Mouse (Mus musculus): Measurements from ENCODE around the gene Chchd10. TPM values are rescaled to one million over a fixed set of nuclear protein-coding genes. Genes with fewer than 3 reads are reported as not detected.

Chchd10 gene
- total and polyA plus RNA-seq, 3 experiments = 147 to 540 (median 254) TPM

DNA sequence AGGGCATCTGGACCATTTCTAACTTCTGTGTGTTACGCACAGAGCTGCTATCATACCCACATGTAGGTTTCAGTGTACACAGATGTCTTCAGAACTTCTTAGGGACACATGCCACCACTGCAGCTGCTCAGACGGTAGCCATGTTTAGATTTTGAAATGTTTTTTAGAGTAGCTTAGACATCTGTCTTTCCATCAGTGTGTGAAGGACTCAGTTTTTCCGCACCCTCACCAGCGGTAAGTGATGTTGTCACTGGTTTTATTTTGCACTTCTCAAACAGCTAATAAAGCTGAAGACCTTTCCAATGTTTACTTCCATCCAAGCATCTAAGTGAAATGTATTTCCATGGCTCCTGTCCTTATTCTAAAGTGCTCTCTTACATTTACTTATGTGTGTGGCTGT is 26.0 kb upstream of the Chchd10 start:
- H3K4me2 ChIP-seq (ENCODE audit: insufficient read depth, low read depth, poor library complexity, severe bottlenecking) = no peak overlapping the region
- dilution Hi-C loops (cut with MboI; ENCODE audit: extremely low pct_ligation_motif_present, extremely low pct_unique_long_range_greater_than_20kb, low sequenced_read_pairs) = no loop called here
- H3K79me2 ChIP-seq (replicated peaks; ENCODE audit: control insufficient read depth, extremely low read depth, insufficient read depth, poor library complexity, severe bottlenecking) = no peaks in the 10 kb centered on the region
- in situ Hi-C loops (cut with MboI; ENCODE audit: low pct_ligation_motif_present, low pct_unique_long_range_greater_than_20kb, low sequenced_read_pairs) = no loop called here
- H3K27ac ChIP-seq (ENCODE audit: insufficient read depth, low read depth) = no peak overlapping the region
- H3K36me3 ChIP-seq (replicated peaks in 1 of 2; ENCODE audit: control insufficient read depth in 1 of 2, insufficient read depth in 1 of 2, low read length in 1 of 2) = peaks cover 76 to 90% of the 10 kb centered on the region in 2 experiments
- H3K9ac ChIP-seq (ENCODE audit: insufficient read depth, low read depth) = no peak overlapping the region
- no peaks in the 10 kb centered on the region for H3K9me3 ChIP-seq (replicated peaks; ENCODE audit: low read length)
- no peak overlapping the region for H3K4me3 ChIP-seq (replicated peaks in 1 of 3; ENCODE audit: low read depth in 2 of 3, low read length in 2 of 3, poor library complexity in 1 of 3)
- DNase-seq (ENCODE audit: extremely low read depth) = peak; percentile 35
- TF ChIP-seq IRF4 (IDR thresholded peaks at IDR 0.05; ENCODE audit: low read depth, low read length) (no peak), EP300 (IDR thresholded peaks at IDR 0.05; ENCODE audit: low read length) (peak; percentile 37; the same call in 1 of the 2 replicates), RCOR1 (conservative IDR thresholded peaks at IDR 0.05; ENCODE audit: low read depth, low read length) (no peak), MAX (IDR thresholded peaks at IDR 0.05; ENCODE audit: low read length) (no peak), SIN3A (IDR thresholded peaks at IDR 0.05; ENCODE audit: low read length) (no peak), JUN (IDR thresholded peaks at IDR 0.05; ENCODE audit: insufficient read depth, low read depth, low read length) (0 out of 2 replicates have a peak, but pooled peaks have one; percentile 37), PAX5 (IDR thresholded peaks at IDR 0.05; ENCODE audit: low read length) (no peak), ETS1 (conservative IDR thresholded peaks at IDR 0.05; ENCODE audit: low read depth, low read length) (peak; percentile 63), TCF12 (IDR thresholded peaks at IDR 0.05; ENCODE audit: low read depth, low read length) (peak; percentile 38; the same call in 1 of the 2 replicates), POLR2AphosphoS2 (IDR thresholded peaks at IDR 0.05; ENCODE audit: low read depth, low read length) (no peak), CTCF (conservative IDR thresholded peaks at IDR 0.05 in 1 of 2, IDR thresholded peaks at IDR 0.05 in 1 of 2; ENCODE audit: low read depth in 2 of 2, low read length in 2 of 2) (no peak), JUND (conservative IDR thresholded peaks at IDR 0.05; ENCODE audit: low read depth, low read length) (peak; percentile 63), HCFC1 (IDR thresholded peaks at IDR 0.05; ENCODE audit: low read depth, low read length) (no peak), TBP (conservative IDR thresholded peaks at IDR 0.05; ENCODE audit: low read depth, low read length) (no peak), NELFE (IDR thresholded peaks at IDR 0.05; ENCODE audit: low read depth, low read length) (no peak)
- H3K4me1 ChIP-seq (ENCODE audit: control insufficient read depth in 1 of 2, insufficient read depth in 2 of 2) = peaks cover 0 to 7% of the 10 kb centered on the region in 2 experiments; a peak in 1 of 4 replicates
- H3K27me3 ChIP-seq (replicated peaks) = no peaks in the 10 kb centered on the region

DNA sequence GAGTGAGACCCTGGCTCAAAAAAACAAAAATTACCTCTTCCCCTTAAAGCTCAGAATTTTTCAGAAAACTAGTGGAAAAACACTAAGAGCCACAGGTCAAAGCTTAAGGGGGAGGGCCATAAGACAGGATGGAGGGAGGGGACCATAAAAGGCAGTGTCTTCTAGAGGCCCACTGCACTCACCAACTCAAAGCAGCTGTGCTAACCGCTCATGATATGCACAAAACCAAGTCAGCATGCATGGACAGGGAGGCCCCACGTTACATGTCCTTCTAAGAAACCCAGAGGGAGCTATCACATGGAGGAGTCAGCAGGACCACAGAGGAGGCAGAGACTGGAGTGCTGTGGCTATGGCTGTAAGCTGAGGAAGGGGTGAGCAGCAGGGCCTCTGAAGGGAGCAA is 22.2 kb upstream of the Chchd10 start:
- Histone ChIP-seq H3K79me2 (replicated peaks; ENCODE audit: control insufficient read depth, extremely low read depth, insufficient read depth, poor library complexity, severe bottlenecking) (no peaks in the 10 kb centered on the region; the same call in 1 of the 2 replicates), H3K4me1 (ENCODE audit: control insufficient read depth in 1 of 2, insufficient read depth in 2 of 2) (peaks cover 0 to 10% of the 10 kb centered on the region in 2 experiments; a peak in 1 of 4 replicates), H3K9me3 (replicated peaks; ENCODE audit: low read length) (no peaks in the 10 kb centered on the region), H3K4me3 (replicated peaks in 1 of 3; ENCODE audit: low read depth in 2 of 3, low read length in 2 of 3, poor library complexity in 1 of 3) (no peak overlapping the region), H3K9ac (ENCODE audit: insufficient read depth, low read depth) (no peak overlapping the region), H3K36me3 (replicated peaks in 1 of 2; ENCODE audit: control insufficient read depth in 1 of 2, insufficient read depth in 1 of 2, low read length in 1 of 2) (peaks cover 66 to 87% of the 10 kb centered on the region in 2 experiments), H3K27ac (ENCODE audit: insufficient read depth, low read depth) (no peak overlapping the region), H3K4me2 (ENCODE audit: insufficient read depth, low read depth, poor library complexity, severe bottlenecking) (no peak overlapping the region), H3K27me3 (replicated peaks) (no peaks in the 10 kb centered on the region)
- DNase-seq (ENCODE audit: extremely low read depth) = no peak
- dilution Hi-C loops (cut with MboI; ENCODE audit: extremely low pct_ligation_motif_present, extremely low pct_unique_long_range_greater_than_20kb, low sequenced_read_pairs) (no loop called here), in situ Hi-C loops (cut with MboI; ENCODE audit: low pct_ligation_motif_present, low pct_unique_long_range_greater_than_20kb, low sequenced_read_pairs) (no loop called here)
- no peak for TF ChIP-seq NRF1 (IDR thresholded peaks at IDR 0.05; ENCODE audit: low read depth, low read length)
- no peak for TF ChIP-seq JUN (IDR thresholded peaks at IDR 0.05; ENCODE audit: insufficient read depth, low read depth, low read length)
- TF ChIP-seq GABPA (IDR thresholded peaks at IDR 0.05; ENCODE audit: insufficient replicate concordance, low read depth, low read length) = no peak
- no peak for TF ChIP-seq ZKSCAN1 (IDR thresholded peaks at IDR 0.05; ENCODE audit: borderline replicate concordance, low read depth, low read length)
- no peak for TF ChIP-seq ELF1 (IDR thresholded peaks at IDR 0.05; ENCODE audit: low read depth, low read length)
- TF ChIP-seq ZMIZ1 (IDR thresholded peaks at IDR 0.05; ENCODE audit: low read depth, low read length) = no peak
- TF ChIP-seq RCOR1 (conservative IDR thresholded peaks at IDR 0.05; ENCODE audit: low read depth, low read length) = no peak
- no peak for TF ChIP-seq EP300 (IDR thresholded peaks at IDR 0.05; ENCODE audit: low read length)
- no peak for TF ChIP-seq TCF12 (IDR thresholded peaks at IDR 0.05; ENCODE audit: low read depth, low read length)
- TF ChIP-seq CHD2 (IDR thresholded peaks at IDR 0.05; ENCODE audit: low read length) = no peak
- no peak for TF ChIP-seq TBP (conservative IDR thresholded peaks at IDR 0.05; ENCODE audit: low read depth, low read length)
- TF ChIP-seq USF1 (IDR thresholded peaks at IDR 0.05; ENCODE audit: low read depth, low read length) = no peak
- no peak for TF ChIP-seq MXI1 (IDR thresholded peaks at IDR 0.05; ENCODE audit: low read depth, low read length)
- TF ChIP-seq SMC3 (IDR thresholded peaks at IDR 0.05; ENCODE audit: low read depth, low read length) = no peak
- no peak for TF ChIP-seq IRF4 (IDR thresholded peaks at IDR 0.05; ENCODE audit: low read depth, low read length)
- TF ChIP-seq POLR2A (IDR thresholded peaks at IDR 0.05; ENCODE audit: low read depth, low read length) = no peak
- no peak for TF ChIP-seq HCFC1 (IDR thresholded peaks at IDR 0.05; ENCODE audit: low read depth, low read length)

Data from CH12.LX (cell line).